Mouse (Mus musculus): Measurements from ENCODE around the gene Mlec. TPM values are rescaled to one million over a fixed set of nuclear protein-coding genes. Genes with fewer than 3 reads are reported as not detected.
"Not testable (repeated sequence)": the region's sequence is repeated elsewhere in the genome, so short reads cannot be mapped to it uniquely, and the experiment has no call there.

Gene Mlec
- total RNA-seq, 2 experiments from 2014 or later: 216 to 235 TPM

DNA sequence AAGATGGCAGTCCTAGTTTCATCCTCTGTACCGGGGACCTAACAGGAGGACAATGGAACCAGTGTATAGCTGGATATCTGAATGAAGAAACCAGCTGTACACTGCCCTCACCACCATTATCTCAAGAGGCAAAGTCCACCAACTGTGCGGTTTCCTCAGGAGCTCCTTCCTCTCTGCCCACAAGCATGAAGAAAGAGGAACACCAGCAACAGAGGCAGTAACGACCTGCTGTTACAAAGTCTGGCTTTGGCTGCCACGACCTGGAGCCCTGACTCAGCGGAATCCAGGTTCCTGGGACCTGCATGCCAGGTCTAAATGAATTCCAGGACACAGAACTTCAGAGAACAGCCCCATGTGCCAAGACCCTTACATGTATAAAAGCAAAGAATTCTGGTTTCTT, 2.1 kb downstream of the Mlec start:
- DNase-seq: no peak
- intact Hi-C loops (cut with DNase I; ENCODE audit: low total_unique reads): no loop called here

DNA sequence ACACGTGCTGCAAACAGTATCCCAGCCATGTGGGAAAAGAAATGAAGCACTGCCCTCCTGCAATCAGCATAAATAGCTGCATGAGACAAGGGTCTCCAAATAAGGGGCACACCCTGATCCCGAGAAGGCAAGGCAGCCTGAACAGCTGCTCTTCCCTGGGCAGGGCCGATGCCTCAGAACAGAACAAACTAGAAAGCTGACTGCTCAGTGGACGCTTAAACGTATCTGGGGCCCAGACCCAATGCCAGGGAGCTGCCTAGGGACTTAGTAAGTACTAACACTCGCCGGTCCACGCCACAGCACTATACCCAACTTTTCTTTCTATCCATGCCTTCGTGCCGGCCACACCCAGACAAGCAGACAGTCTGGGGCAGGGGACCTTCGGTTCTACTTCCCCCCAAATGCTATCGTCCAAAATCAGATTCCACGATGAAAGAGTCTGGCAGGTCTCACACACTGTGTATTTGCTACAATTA, 2.8 kb downstream of the Mlec start:
- DNase-seq: no peak
- intact Hi-C loops (cut with DNase I; ENCODE audit: low total_unique reads): no loop called here

- no peak for DNase-seq
- intact Hi-C loops (cut with DNase I; ENCODE audit: low total_unique reads): no loop called here
Measured at GRCm38 (mm10) chr5:115152132-115152956, 5.6 kb downstream of the Mlec start.

DNA sequence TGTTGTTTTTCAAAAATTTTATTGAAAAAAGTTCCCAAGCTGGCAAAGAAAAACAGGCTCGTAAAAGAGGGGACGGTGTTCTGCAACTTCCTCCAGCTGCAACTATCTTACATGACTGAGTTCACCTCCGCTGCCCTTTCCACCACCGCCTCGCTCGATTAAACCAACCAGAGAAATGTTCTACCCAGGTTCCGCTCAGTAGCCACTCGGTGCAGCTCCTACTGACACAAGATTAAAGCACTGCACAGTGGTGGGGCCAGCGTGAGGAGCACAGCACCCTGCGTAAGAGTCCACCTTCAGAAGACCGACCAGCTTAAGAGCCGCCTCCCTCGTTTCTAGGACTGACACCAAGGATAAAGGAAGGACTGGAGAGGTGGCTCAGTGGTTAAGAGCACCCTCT, 6.5 kb downstream of the Mlec start:
- intact Hi-C loops (cut with DNase I; ENCODE audit: low total_unique reads): no loop called here
- DNase-seq: no peak

GRCm38 (mm10) chr5:115150991-115151390, 7.0 kb downstream of the Mlec start:
- intact Hi-C loops (cut with DNase I; ENCODE audit: low total_unique reads): no loop called here
- DNase-seq: no peak

GRCm38 (mm10) chr5:115149675-115150459, 8.1 kb downstream of the Mlec start:
- intact Hi-C loops (cut with DNase I; ENCODE audit: low total_unique reads): no loop called here
- DNase-seq: no peak

DNA sequence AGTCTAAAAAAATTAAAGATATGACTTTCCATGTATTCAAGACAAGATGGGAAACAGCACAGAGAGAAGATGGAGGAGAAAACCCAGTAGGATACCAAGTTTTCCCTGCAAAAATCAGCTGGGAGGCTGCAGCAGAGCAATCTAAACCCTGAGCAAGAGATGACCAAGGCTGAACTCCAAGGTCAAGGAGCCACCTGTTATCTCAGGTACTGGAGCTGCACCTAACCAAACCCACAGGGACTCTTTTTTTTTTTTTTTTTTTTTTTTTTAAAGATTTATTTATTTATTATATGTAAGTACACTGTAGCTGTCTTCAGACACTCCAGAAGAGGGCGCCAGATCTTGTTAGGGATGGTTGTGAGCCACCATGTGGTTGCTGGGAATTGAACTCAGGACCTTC, 9.1 kb downstream of the Mlec start:
- DNase-seq; intact Hi-C loops (cut with DNase I; ENCODE audit: low total_unique reads): not testable (repeated sequence)

DNA sequence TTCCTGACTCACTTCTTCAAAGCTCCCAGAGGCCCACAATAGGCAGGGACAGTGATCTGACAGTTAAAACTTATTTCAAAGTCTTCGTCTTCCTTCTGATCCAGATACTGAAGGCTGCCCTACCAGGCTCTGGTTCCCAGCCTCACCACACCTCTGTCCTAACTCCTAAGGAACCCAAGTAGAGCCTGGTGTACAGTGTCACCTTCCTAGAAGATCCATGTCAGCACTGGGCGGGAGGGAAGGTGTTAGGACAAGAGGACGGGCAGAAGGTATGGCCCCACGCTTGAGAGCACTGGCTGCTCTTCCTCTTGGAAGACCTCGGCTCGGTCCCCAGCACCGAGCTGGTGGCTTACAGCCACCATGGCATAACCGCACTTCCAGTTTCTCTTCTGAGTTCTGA, 9.6 kb downstream of the Mlec start:
- intact Hi-C loops (cut with DNase I; ENCODE audit: low total_unique reads): no loop called here

GRCm38 (mm10) chr5:115147388-115147787, 10.6 kb downstream of the Mlec start:
- no peak for DNase-seq
- intact Hi-C loops (cut with DNase I; ENCODE audit: low total_unique reads): no loop called here

More for the DNA sequence above, 9.6 kb downstream of the Mlec start:
- DNase-seq: no peak

GRCm38 (mm10) chr5:115146747-115147130, 11.2 kb downstream of the Mlec start:
- intact Hi-C loops (cut with DNase I; ENCODE audit: low total_unique reads): no loop called here
- DNase-seq: peak; percentile 64

DNA sequence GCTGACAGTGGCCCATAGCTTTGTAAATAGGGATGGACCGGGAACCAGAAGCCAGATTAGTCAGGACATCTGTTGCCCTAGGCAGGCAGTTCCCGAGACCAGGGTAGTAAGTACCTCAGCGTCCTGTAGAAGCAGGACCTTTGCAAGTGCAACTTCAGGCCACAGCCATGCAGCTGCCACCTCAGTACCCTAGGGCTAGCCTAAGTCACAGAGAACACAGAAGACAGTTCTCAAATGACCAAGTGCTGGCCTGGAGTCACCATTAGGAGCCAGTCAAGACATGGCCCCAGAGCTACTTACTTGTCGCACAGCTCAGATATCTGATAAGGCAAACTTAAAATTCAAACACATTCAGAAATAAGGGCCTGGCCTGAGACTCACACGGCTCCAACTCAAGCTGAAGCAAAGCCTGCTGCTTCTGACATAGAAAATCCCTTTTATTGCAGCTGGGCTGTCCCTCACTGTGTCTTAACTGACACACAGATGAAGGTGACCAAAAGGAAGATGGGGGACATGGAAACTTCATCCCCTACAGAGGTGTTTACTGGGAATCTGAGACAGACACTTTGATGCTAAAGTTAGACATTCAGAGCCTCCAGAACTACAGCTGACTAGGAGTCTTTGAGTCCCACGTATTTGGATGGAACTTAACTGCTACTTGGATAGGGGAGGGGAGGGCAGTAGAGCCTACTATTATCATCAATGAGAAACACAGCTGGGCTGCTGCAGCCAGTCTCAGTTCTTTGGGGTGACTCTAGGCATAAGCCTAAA, 11.8 kb downstream of the Mlec start:
- no peak for DNase-seq
- intact Hi-C loops (cut with DNase I; ENCODE audit: low total_unique reads): no loop called here

DNA sequence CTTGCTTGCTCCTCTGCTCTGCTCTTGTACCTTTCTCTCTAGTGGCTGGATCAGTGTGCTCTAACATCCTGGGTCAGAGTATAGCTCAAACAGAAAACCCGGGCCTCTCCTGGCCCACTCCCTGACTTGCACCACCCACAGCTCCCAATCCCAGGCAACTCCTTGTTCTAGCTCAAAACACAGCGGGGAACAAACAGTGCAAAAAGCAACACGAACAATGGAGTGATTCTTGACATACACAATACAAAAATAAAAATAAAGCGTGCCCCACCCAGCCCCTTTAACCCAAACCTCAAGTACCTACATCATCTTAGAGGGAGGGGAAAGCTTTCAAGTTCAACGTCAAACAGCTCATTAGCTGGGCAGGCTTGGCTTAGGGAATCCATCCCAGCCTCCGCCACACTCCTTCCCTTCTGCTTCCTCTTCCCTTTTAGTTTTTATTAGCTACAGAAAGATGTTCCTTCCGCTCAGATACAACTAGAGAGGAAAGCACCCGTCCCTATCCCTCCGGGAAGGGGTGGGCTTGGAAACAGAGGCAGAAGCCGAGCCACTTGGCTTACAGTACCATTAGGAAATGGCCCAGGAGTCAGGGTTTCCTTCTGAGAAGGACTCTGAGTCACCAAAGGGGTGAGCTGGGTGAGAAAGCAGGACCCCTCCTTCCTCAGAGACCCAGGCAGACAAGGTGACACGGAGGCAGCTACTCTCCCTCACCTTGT, 12.6 kb downstream of the Mlec start:
- intact Hi-C loops (cut with DNase I; ENCODE audit: low total_unique reads): no loop called here
- DNase-seq: no peak

DNA sequence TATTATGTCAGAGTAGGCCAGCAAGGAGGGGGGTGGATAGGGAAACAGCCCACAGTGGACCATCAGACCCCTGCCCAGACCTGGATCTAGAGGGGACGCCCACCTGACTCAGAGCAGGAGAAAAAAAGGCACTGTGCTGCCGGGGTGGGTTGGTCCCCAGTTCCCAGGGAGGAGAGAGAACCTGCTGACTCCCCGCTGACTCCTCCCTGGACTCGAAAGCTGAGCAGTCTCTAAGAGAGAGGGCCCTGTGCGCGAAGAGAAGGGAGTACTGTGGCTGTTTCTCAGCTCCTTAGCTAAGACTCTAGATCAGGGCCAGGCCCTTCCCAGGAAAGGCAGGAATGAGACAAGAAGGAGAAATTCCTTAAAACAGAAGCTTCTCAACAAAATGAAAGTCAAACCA, 13.5 kb downstream of the Mlec start:
- intact Hi-C loops (cut with DNase I; ENCODE audit: low total_unique reads): no loop called here
- DNase-seq: no peak

- peak; percentile 47 for DNase-seq
- intact Hi-C loops (cut with DNase I; ENCODE audit: low total_unique reads): no loop called here
Measured at GRCm38 (mm10) chr5:115143552-115143951, 14.4 kb downstream of the Mlec start.

GRCm38 (mm10) chr5:115142166-115142697, 15.7 kb downstream of the Mlec start:
- no peak for DNase-seq
- intact Hi-C loops (cut with DNase I; ENCODE audit: low total_unique reads): no loop called here

GRCm38 (mm10) chr5:115140726-115141125, 17.3 kb downstream of the Mlec start:
- no peak for DNase-seq
- intact Hi-C loops (cut with DNase I; ENCODE audit: low total_unique reads): no loop called here

DNA sequence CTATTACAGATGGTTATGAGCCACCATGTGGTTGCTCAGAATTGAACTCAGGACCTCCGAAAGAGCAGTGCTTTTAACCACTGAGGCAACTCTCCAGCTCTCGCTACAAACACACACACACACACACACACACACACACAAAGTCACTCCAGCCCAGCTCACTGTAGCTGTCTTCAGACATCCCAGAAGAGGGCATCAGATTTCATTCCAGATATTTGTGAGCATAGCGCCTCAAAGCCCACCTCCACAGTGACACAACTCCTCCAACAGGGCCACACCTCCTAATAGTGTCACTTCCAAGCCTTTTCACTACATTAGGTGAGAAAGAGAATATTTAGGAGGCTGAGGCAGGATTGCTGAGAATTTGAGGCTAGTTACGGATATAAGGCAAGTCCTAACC, 18.9 kb downstream of the Mlec start:
- intact Hi-C loops (cut with DNase I; ENCODE audit: low total_unique reads): no loop called here
- DNase-seq: no peak

- intact Hi-C loops (cut with DNase I; ENCODE audit: low total_unique reads): no loop called here
- DNase-seq: peak; percentile 89
Measured at GRCm38 (mm10) chr5:115134234-115135165, 23.5 kb downstream of the Mlec start, which contains the start of gene Unc119b. Gene Unc119b (minus strand): TSS chr5:115134975.

Data from gastrocnemius, postnatal 14 days (tissue).